Mouse (Mus musculus): ENCODE measurements around the gene Nek8.

The Nek8 gene

DNA sequence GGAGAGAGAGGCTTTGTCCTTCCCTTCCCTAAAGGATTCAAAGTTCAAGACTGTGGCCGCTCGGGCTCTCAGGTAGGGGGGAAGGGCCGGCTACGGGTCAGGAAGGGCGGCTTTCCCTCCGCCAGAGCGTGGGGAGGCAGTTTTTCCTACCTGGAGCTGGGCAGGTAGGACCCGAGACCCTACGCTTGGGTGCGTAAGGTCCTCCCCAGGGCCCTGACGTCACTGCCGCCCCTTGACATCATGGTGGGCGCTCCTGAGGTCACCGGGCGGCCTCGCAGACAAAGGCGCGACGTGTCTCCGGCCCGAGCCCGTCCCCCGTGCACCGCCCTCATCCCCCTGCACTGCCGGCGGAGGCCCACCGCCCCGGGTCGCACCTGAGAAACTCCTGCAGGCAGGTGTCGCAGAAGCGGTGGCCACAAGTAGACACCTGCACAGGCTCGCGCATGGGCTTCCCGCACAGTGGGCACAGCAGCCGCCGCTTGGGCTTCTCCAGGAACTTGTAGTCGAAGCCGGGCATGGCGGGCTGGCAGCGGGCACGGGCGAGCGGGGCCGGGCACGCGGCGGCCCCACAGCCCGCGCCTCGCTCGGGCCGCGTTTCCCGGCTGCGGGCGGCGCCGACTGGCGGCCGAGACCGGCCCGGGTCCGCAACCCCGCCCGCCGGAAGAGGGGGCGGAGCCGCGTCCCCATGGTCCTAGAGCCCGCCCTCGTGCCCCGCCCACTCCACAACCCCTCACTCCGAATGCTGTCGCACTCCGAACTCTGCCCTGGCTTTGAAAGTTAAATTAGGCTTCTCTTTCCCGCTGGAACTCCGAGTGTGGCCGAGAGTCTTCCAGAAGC, 11.3 kb downstream of the Nek8 start, which contains the start of gene Traf4:
Gene Traf4 (minus strand): TSS at position 666 of the 837 bp plus-strand sequence.
- ChIA-PET POLR2A (interaction anchor here in 3 of 4 experiments (0.6 to 19.7 kb wide), 25 partner anchors 12 to 261 kb away, joined by 3 to 461 read pairs (median 5); partner anchors contain the start of genes Rpl23a (in 3 of the 3), Nek8 (in 2 of the 3), Phf12 (in 2 of the 3) and Tlcd1 (in 2 of the 3)), CTCF (interaction anchor here in 1 of 4 experiments (1.5 to 5.2 kb wide), 2 partner anchors 12 to 184 kb away, joined by 4 to 28 read pairs; partner anchors contain the start of genes Nek8 and Tlcd1)

DNA sequence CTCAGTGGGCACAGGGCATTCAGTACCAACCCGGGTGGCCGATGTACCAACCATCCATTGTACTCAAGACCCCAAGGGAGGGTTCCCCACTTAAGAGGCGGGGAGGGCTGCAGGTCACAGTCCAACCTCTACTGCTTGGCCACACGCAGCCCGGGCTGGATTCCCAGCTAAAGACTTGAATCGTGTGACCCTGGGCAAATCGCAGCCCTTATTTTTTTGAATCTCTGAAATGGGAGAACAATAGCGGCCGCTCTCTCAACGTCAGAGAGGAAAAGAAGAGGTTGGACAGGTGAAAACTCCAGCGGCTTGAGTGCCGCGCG, 11.9 kb downstream of the Nek8 start:
- ChIA-PET POLR2A (interaction anchor here in 3 of 4 experiments (0.9 to 19.7 kb wide), 15 partner anchors 11 to 260 kb away, joined by 3 to 461 read pairs (median 5); partner anchors contain the start of genes Nek8 (in 2 of the 3), Rpl23a (in 2 of the 3), Tlcd1 (in 2 of the 3) and Eral1 (in 1 of the 3)), CTCF (interaction anchor here in 3 of 4 experiments (0.7 to 5.2 kb wide), 6 partner anchors 8 to 427 kb away, joined by 3 to 28 read pairs (median 5); partner anchors contain the start of genes Nek8 (in 1 of the 3) and Tlcd1 (in 1 of the 3))

DNA sequence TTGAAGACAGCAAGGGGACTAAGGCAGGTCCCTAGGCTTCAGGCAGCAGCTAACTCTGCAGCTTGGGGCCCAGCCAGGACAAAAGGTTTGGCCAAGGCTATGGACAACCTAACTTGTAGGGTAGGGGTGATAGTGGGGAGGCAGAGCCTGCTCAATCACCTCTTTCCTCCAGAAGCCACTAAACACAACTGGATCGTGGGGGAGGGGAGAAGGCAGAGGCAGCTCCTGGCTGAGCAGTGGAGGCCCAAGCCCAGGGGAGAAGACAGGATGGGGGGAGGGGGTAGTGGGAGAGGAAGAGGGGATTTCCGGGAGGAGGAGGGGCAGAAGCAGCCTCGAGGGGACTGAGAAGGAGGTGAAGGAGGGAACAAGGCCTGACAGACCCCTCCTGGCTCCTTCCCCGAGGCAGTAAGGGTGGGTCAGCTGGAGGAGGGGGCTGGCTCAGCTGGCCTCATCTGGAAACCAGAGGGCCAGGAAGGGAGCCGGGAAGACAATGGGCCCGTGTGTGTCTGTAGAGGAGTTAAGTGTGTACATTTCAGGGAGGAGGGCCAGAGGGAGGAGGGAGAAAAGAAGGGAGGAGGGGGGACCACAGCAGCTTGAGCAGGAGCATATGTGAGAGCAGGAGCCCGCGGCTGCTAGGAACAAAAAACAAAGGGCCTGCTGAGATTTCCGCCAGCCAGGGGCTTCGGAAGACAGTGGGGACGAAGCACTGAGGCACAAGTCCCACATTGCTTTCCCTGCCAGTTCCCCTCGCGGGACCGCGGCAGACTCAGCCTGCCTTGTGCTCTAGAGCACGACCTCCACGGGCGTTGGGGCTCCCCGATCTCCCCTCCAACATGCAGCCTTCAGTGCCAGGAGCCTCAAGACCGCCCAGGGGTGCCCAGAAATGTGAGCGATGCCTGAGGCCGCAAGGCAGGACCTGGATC, 12.5 kb downstream of the Nek8 start:
- CTCF ChIA-PET: interaction anchor here (0.6 to 5.2 kb wide), 16 partner anchors 8 to 426 kb away, joined by 3 to 28 read pairs (median 4); partner anchors contain the start of genes Dhrs13 (in 1 of the 4), Nek8 (in 1 of the 4), Rpl23a (in 1 of the 4) and Tlcd1 (in 1 of the 4)
- POLR2A ChIA-PET: interaction anchor here (0.6 to 19.7 kb wide), 40 partner anchors 8 to 476 kb away, joined by 3 to 461 read pairs (median 4); partner anchors contain the start of genes Nek8 (in 3 of the 4), Tlcd1 (in 3 of the 4), Rpl23a (in 2 of the 4) and Eral1 (in 1 of the 4)

DNA sequence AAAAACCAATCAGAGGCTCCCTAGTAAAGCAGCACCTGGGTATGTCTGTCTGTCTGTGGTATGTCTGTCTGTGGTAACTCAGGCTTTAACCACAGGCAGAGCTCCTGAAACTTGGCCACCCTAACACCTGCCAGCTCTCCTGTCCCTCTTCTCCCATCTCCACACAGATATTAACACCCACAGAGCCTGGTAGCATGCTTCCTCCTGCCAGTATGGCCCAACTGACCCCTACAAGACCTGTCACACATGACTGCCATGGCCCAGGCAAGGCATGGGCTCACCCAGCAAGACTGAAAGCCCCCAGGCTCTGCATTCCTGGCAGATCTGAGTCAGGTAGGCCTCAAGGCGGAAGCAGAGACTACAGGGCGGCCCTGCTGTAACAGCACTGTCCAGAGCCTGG, 13.4 kb downstream of the Nek8 start:
- POLR2A ChIA-PET: interaction anchor here in 3 of 4 experiments (0.6 to 19.7 kb wide), 33 partner anchors 8 to 424 kb away, joined by 3 to 461 read pairs (median 4); partner anchors contain the start of genes Nek8 (in 3 of the 3), Tlcd1 (in 3 of the 3), Rpl23a (in 2 of the 3) and Eral1 (in 1 of the 3)
- CTCF ChIA-PET: interaction anchor here (0.6 to 2.1 kb wide), 12 partner anchors 9 to 236 kb away, joined by 3 to 15 read pairs (median 4); partner anchors contain the start of genes Dhrs13 (in 1 of the 4) and Rpl23a (in 1 of the 4)

DNA sequence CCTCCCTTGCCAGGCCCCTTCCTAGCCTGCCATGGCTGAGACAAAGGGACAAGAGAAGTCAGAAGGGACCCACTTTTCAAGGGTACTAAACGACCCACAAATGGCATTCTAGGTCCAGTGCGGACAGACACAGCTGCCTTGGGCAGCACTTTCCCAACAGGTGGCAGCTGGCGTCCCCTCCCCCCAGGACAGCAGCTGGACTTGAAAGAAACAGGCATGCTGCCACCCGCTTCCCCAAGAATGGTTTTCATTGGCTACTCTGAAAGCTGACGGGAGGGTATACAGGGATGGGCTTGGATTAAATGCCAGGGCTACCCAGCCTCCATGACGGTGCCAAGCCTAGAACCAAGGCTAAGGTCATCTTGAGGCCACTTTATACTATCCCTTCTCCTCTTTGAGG, 14.0 kb downstream of the Nek8 start:
- ChIA-PET POLR2A (interaction anchor here in 3 of 4 experiments (1.2 to 19.7 kb wide), 12 partner anchors 9 to 178 kb away, joined by 3 to 461 read pairs (median 4); partner anchors contain the start of genes Rpl23a (in 3 of the 3), Nek8 (in 2 of the 3), Tlcd1 (in 2 of the 3) and Fam222b (in 1 of the 3)), CTCF (interaction anchor here in 3 of 4 experiments (1.1 to 5.6 kb wide), 5 partner anchors 8 to 178 kb away, joined by 3 to 85 read pairs (median 5); partner anchors contain the start of gene Dhrs13 (in 1 of the 3))

DNA sequence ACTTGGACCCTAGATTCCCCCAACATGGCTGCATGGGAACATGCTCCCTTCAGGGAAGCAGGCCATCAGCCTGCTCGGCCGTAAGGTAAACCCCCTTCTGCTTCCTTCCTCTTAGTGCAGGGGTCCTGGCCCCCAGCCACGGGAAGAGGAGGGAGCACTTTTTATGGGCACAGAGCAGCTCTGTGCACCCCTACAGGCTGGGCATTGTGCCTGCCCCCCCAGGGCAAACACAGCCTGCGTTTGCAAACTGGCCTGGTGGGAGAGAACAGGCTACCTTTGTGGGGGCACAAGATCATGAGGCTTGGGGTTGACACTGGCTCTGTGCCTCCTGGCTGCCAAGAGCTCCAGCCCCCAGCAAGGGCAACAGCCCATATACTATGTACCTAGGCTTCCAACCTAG, 14.5 kb downstream of the Nek8 start:
- ChIA-PET CTCF (interaction anchor here in 2 of 4 experiments (1.0 to 5.6 kb wide), 3 partner anchors 9 to 16 kb away, joined by 3 to 85 read pairs (median 4); no protein-coding TSS in a partner anchor), POLR2A (interaction anchor here (0.7 to 19.7 kb wide), 12 partner anchors 9 to 178 kb away, joined by 3 to 461 read pairs (median 4); partner anchors contain the start of genes Rpl23a (in 3 of the 4), Nek8 (in 2 of the 4), Tlcd1 (in 2 of the 4) and Eral1 (in 1 of the 4))

DNA sequence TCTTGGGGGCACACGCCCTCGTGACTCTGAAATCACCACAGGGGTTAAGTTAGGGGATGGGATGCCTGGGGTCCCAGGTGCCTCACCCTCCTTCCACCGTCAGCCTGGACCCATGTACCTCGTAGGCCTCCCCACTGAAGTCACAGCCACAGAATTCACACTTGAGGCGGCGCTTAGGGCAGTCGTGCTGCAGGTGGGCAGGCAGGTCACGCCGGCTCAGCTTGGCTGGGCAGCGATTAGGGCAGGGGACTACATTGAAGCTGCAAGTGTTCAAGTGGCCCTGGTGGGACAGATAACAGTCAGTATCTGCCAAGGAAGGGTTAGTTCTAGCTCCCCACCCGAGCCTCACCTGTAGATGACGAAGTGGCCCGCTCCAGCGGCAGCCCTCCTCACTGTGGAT, 15.3 kb downstream of the Nek8 start:
- ChIA-PET POLR2A (interaction anchor here in 2 of 4 experiments (1.1 to 19.7 kb wide), 7 partner anchors 8 to 177 kb away, joined by 3 to 461 read pairs (median 5); partner anchors contain the start of genes Nek8 (in 2 of the 2), Rpl23a (in 2 of the 2), Tlcd1 (in 2 of the 2) and Eral1 (in 1 of the 2)), CTCF (interaction anchor here in 2 of 4 experiments (0.6 to 5.6 kb wide), 5 partner anchors 9 to 61 kb away, joined by 3 to 85 read pairs (median 4); no protein-coding TSS in a partner anchor)

DNA sequence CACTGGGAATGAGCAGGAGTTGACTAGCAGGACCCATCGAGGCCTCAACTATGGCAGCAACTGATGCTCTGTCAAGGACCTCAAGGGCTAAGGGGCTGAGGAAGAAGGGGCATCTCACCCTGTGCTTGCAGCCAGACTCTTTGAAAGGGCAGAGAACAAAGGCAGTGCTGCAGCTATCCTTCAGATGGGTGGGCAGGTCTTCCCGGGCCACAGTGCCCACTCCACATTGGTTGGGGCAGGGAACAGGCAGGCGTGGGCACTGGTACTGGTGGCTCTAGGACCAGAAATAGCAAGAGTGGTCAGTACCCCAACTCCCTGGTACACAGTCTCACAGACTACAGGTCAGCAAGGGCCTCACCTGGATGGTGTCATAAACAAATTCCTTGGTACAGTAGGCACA, 15.8 kb downstream of the Nek8 start:
- POLR2A ChIA-PET: interaction anchor here in 3 of 4 experiments (0.6 to 19.7 kb wide), 12 partner anchors 7 to 179 kb away, joined by 3 to 461 read pairs (median 5); partner anchors contain the start of genes Nek8 (in 2 of the 3), Rpl23a (in 2 of the 3), Tlcd1 (in 2 of the 3) and Phf12 (in 1 of the 3)
- CTCF ChIA-PET: interaction anchor here (0.6 to 5.6 kb wide), 9 partner anchors 10 to 141 kb away, joined by 3 to 85 read pairs (median 8); partner anchors contain the start of genes Nek8 (in 1 of the 4) and Tlcd1 (in 1 of the 4)

DNA sequence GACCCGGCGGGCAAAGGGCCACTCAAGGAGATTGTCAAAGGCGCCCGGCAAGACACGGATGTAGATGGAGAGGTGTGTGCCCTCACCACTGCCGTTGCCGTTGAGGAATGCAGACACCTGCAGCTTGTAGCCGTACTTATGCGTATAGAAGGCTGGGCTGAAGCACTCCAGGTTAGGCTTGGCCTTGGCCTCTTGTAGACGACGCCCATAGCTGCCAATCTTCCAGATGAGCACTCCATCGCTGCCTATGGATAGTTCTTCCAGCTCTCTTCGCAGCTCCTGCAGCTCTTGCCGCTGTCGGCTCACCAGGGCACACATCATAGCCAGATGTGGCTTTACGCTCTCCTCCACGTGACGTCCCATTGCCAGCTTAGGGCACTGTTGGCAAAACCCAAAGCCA, 16.3 kb downstream of the Nek8 start:
- ChIA-PET POLR2A (interaction anchor here in 3 of 4 experiments (0.6 to 19.7 kb wide), 11 partner anchors 7 to 178 kb away, joined by 3 to 461 read pairs (median 5); partner anchors contain the start of genes Nek8 (in 2 of the 3), Rpl23a (in 2 of the 3), Tlcd1 (in 2 of the 3) and Phf12 (in 1 of the 3)), CTCF (interaction anchor here (0.6 to 5.6 kb wide), 13 partner anchors 10 to 189 kb away, joined by 3 to 85 read pairs (median 7); partner anchors contain the start of genes Nek8 (in 2 of the 4), Tlcd1 (in 2 of the 4) and Eral1 (in 1 of the 4))

DNA sequence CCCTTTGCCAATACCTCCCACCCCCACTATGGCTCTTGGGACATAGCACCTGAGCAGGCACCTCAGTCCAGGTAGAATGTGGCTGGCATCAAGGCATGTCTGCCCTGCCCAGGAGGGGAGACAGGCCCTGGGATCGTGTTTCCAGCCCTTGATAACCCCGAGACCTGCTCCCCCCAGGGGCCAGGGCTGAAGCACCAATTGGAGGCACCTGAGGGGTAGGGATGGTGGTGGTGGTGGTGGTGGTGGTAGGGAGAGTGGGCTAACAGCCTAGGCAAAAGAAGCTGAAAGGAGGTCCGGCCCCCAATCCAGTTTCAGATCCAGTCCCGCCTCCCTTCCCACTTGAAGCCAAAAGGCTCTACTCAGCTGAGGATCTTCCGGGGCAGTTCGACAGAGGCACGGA, 16.9 kb downstream of the Nek8 start:
- ChIA-PET POLR2A (interaction anchor here (0.6 to 19.7 kb wide), 17 partner anchors 8 to 178 kb away, joined by 3 to 461 read pairs (median 4); partner anchors contain the start of genes Nek8 (in 2 of the 4), Rpl23a (in 2 of the 4), Tlcd1 (in 2 of the 4) and Phf12 (in 1 of the 4)), CTCF (interaction anchor here (0.6 to 5.6 kb wide), 25 partner anchors 11 to 188 kb away, joined by 3 to 85 read pairs (median 5); partner anchors contain the start of genes Nek8 (in 2 of the 4), Tlcd1 (in 2 of the 4), Dhrs13 (in 1 of the 4) and Eral1 (in 1 of the 4))

DNA sequence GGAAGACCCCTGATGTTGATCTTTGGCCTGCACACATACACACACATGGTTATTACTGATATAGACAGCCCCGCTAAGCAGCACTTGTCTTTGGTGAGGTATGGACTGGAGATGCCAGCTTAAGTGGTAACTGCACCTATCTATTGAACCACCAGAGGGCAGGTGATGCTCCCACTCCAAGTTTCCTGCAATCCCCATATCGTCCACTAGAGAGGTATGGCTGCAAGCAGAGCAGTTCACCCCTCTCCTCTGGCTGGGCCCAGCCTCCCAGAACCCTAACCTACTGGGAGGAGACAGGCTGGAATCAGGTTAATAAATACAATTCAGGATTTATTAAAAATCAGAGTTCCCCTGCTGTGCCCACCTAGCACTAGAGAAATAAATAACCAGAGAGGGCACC, 17.4 kb downstream of the Nek8 start:
- ChIA-PET POLR2A (interaction anchor here (0.6 to 19.7 kb wide), 21 partner anchors 8 to 177 kb away, joined by 3 to 461 read pairs (median 4); partner anchors contain the start of genes Rpl23a (in 3 of the 4), Nek8 (in 2 of the 4), Tlcd1 (in 2 of the 4) and Fam222b (in 1 of the 4)), CTCF (interaction anchor here (0.6 to 5.6 kb wide), 35 partner anchors 11 to 188 kb away, joined by 3 to 85 read pairs (median 4); partner anchors contain the start of genes Nek8 (in 2 of the 4), Tlcd1 (in 2 of the 4), Dhrs13 (in 1 of the 4) and Fam222b (in 1 of the 4))

DNA sequence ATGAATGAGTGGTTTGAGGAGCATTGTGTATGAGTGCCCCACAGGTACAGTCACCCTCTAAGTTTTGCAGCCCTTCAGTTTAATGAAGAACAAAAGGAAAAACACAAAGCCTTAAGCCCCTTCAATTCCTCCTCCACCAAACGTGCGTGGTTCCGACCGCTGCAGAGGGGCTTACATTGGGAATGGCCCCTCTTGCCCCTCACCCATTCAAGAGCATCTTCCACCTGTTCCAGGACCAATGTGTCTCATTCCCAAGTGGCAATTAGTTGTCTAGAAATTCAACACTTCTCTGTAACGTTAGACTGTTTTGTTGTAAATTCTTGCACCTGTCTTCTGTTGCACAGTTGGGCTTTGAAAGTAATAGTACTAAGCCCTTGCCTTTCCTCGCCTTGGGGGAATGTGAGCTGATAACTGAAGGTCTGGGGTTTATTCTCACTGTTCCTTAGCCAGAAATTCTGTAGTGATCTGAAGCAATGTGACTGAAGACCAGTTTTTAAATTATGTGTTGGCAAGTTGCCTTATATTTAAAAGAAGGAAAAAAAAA, 20.2 kb downstream of the Nek8 start:
- POLR2A ChIA-PET: interaction anchor here in 2 of 4 experiments (0.7 to 19.7 kb wide), 8 partner anchors 8 to 61 kb away, joined by 3 to 461 read pairs (median 4); partner anchors contain the start of genes Nek8 (in 2 of the 2), Rpl23a (in 2 of the 2), Tlcd1 (in 2 of the 2) and Fam222b (in 1 of the 2)
- CTCF ChIA-PET: interaction anchor here in 2 of 4 experiments (0.7 to 2.4 kb wide), 3 partner anchors 15 to 701 kb away, joined by 3 to 12 read pairs (median 5); no protein-coding TSS in a partner anchor

DNA sequence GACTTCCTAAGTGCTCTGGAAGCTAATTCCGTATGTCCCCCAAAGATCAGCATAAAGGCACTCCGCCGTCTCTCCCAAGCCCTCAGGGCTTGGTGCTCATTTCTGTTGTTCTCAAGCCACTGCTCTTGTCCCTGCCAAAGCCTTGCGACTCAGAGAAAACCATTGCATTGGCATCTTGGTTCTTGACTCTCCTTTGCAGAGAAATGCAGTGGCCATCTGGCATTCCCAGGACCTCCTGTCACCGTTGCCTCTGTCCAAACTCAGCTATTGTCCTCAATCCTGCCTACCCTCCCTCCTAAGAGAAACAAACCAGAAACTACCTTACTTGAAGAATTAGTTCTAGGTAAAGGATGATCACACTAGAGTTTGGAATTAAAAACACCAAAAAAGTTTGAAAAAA, 20.8 kb downstream of the Nek8 start:
- ChIA-PET CTCF (interaction anchor here in 2 of 4 experiments (0.7 to 2.4 kb wide), 4 partner anchors 16 to 702 kb away, joined by 3 to 12 read pairs (median 4); no protein-coding TSS in a partner anchor), POLR2A (interaction anchor here in 3 of 4 experiments (0.9 to 18.3 kb wide), 9 partner anchors 8 to 75 kb away, joined by 3 to 438 read pairs (median 4); partner anchors contain the start of genes Nek8 (in 2 of the 3), Rpl23a (in 2 of the 3), Tlcd1 (in 2 of the 3) and Eral1 (in 1 of the 3))

DNA sequence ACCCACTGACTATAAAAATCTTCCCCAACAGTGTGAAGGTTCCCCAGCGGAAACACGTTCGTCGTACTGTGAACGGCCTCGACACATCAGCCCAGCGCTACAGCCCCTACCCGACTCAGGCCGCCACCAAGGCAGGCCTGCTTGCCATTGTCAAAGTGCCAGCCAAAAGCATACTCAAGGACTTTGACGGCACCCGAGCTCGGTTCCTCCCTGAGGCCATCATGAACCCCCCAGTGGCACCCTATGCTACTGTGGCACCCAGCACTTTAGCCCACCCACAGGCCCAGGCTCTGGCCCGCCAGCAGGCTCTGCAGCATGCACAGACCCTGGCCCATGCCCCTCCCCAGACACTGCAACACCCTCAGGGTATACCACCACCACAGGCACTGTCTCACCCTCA, 22.7 kb downstream of the Nek8 start:
- CTCF ChIA-PET: no interaction called here
- POLR2A ChIA-PET: interaction anchor here in 3 of 4 experiments (0.5 to 3.4 kb wide), 6 partner anchors 8 to 556 kb away, joined by 3 to 18 read pairs (median 4); partner anchors contain the start of genes Fam222b (in 1 of the 3) and Rpl23a (in 1 of the 3)

Data from embryonic stem cell, embryonic (primary cell).